ENCODE assay signal across 9 mouse cellular contexts in genomic region chr17:56989467-56990114, GRCm38 (mm10). TPM values are rescaled to one million over a fixed set of nuclear protein-coding genes. Genes with fewer than 3 reads are reported as not detected.
DNase-seq lines count a peak whose midpoint lies in the region; ATAC-seq and TF ChIP-seq lines count a peak whose summit lies in the region.
"Had no signal": no experiment of that assay in that cellular context is flagged by ENCODE, and none has a peak within 500 bp of the region (broad histone marks: within the 10 kb centered on the region; RNA-seq: fewer than 3 reads in every experiment).

No protein-coding gene starts in this region.

- peaks cover 8% of the 10 kb centered on the region; the same call in 1 of the 2 replicates for H3K36me3 ChIP-seq in forebrain, embryonic 16.5 days (ENCODE audit: control insufficient read depth, insufficient read depth)
- H3K36me3 ChIP-seq in kidney, postnatal 0 days (ENCODE audit: insufficient read depth, low read length), result peaks cover 18% of the 10 kb centered on the region

- ATAC-seq in forebrain, embryonic 16.5 days, result peak; percentile 93
- peak; percentile 88 for ATAC-seq in kidney, postnatal 0 days (replicated peaks; ENCODE audit: low FRiP score, low read depth)
- peak; percentile 39 for ATAC-seq in neutrophil, adult 5-6 weeks (ENCODE audit: extremely low read depth, insufficient number of reproducible peaks, low FRiP score, poor library complexity, severe bottlenecking)

- TF ChIP-seq POLR2A in lung, adult 2 months (IDR thresholded peaks at IDR 0.05; ENCODE audit: borderline replicate concordance, extremely low read depth, low read depth, low read length), result no peak

- 2% methylated on average over 25 of the region's 25 CpGs for WGBS in forebrain, embryonic 16.5 days
- 3% methylated on average over 25 of the region's 25 CpGs for WGBS in kidney, postnatal 0 days
- 2% methylated on average over 25 of the region's 25 CpGs for WGBS in lung, adult 2 months

- peak; percentile 65 for DNase-seq in ovary, adult 18-20 months (ENCODE audit: low spot score)
- DNase-seq in ovary, postnatal 36 days (ENCODE audit: low spot score), result no peak
- DNase-seq in c-Kit-positive CD71-negative TER-119-negative erythroid progenitor cells, embryonic 14.5 days (ENCODE audit: low read depth), result peak; percentile 62
- peak; percentile 96 for DNase-seq in kidney, postnatal 0 days (ENCODE audit: low spot score)
- no peak for DNase-seq in lung, adult 2 months
- DNase-seq in spleen, postnatal 4 days (ENCODE audit: low spot score in 2 of 2), result no peak

- H3K27ac ChIP-seq in forebrain, embryonic 16.5 days (ENCODE audit: low read length), result peak overlapping the region; percentile 73
- peak overlapping the region; percentile 67; the same call in 1 of the 2 replicates for H3K27ac ChIP-seq in kidney, postnatal 0 days

- peak overlapping the region; percentile 90 for H3K4me2 ChIP-seq in forebrain, embryonic 16.5 days (ENCODE audit: low read length)
- peak overlapping the region; percentile 89 for H3K4me2 ChIP-seq in kidney, postnatal 0 days (ENCODE audit: low read length)

- no peak for TF ChIP-seq CTCF in kidney, postnatal 0 days (IDR thresholded peaks at IDR 0.05; ENCODE audit: low read depth)
- TF ChIP-seq CTCF in lung, adult 2 months (IDR thresholded peaks at IDR 0.05; ENCODE audit: insufficient read depth, low read length), result no peak

- peaks cover 13% of the 10 kb centered on the region for H3K4me1 ChIP-seq in forebrain, embryonic 16.5 days (replicated peaks; ENCODE audit: control insufficient read depth, insufficient read depth, low read length)
- peaks cover 6% of the 10 kb centered on the region; the same call in 1 of the 2 replicates for H3K4me1 ChIP-seq in kidney, postnatal 0 days (replicated peaks; ENCODE audit: insufficient read depth, low read length)
- H3K4me1 ChIP-seq in lung, adult 2 months (ENCODE audit: control insufficient read depth, insufficient read depth, low read length), result peaks cover 6% of the 10 kb centered on the region

- no peaks in the 10 kb centered on the region for H3K9me3 ChIP-seq in forebrain, embryonic 16.5 days (ENCODE audit: control insufficient read depth, low read length)
- no peaks in the 10 kb centered on the region for H3K9me3 ChIP-seq in kidney, postnatal 0 days (replicated peaks; ENCODE audit: low read length)

- H3K4me3 ChIP-seq in forebrain, embryonic 16.5 days (replicated peaks; ENCODE audit: low read length), result peak overlapping the region; percentile 69
- peak overlapping the region; percentile 62 for H3K4me3 ChIP-seq in kidney, postnatal 0 days (replicated peaks; ENCODE audit: low read depth, low read length)
- H3K4me3 ChIP-seq in lung, adult 2 months (replicated peaks; ENCODE audit: extremely low read depth, low read depth, low read length), result peak overlapping the region; percentile 92

- no peaks in the 10 kb centered on the region for H3K27me3 ChIP-seq in forebrain, embryonic 16.5 days (replicated peaks; ENCODE audit: control insufficient read depth, insufficient read depth, low read length)
- H3K27me3 ChIP-seq in kidney, postnatal 0 days (ENCODE audit: insufficient read depth, low read length), result no peaks in the 10 kb centered on the region

- peak overlapping the region; percentile 85 for H3K9ac ChIP-seq in forebrain, embryonic 16.5 days (replicated peaks; ENCODE audit: low read depth, low read length)
- H3K9ac ChIP-seq in kidney, postnatal 0 days (ENCODE audit: low read depth, low read length), result peak overlapping the region; percentile 66

RNA-seq across cellular contexts. Expression of gene Clpp, which starts 0.5 kb away (rescaled TPM):
- polyA plus RNA-seq in forebrain, embryonic 16.5 days (2015; fragmentation: Nextera tagmentation; extraction: Ambion mirVana), result 153 and 178 TPM in 2 replicates
- polyA plus RNA-seq in kidney, postnatal 0 days (2015; fragmentation: Nextera tagmentation; extraction: Ambion mirVana), result 145 and 149 TPM in 2 replicates
- polyA plus RNA-seq in lung, adult 2 months (2012; rRNA removed), result 103 and 108 TPM in 2 replicates
- 23.0 and 28.9 TPM in 2 replicates for total RNA-seq in neutrophil, adult 5-6 weeks (2017)

RNA-seq across cellular contexts. Expression of gene Alkbh7, which starts 7.5 kb away (rescaled TPM):
- 40.1 and 45.8 TPM in 2 replicates for polyA plus RNA-seq in forebrain, embryonic 16.5 days (2015; fragmentation: Nextera tagmentation; extraction: Ambion mirVana)
- 61.2 and 65.7 TPM in 2 replicates for polyA plus RNA-seq in kidney, postnatal 0 days (2015; fragmentation: Nextera tagmentation; extraction: Ambion mirVana)
- 24.1 and 26.0 TPM in 2 replicates for polyA plus RNA-seq in lung, adult 2 months (2012; rRNA removed)
- total RNA-seq in neutrophil, adult 5-6 weeks (2017), result 10.6 and 17.9 TPM in 2 replicates

RNA-seq across cellular contexts. Expression of gene Acer1, which starts 7.7 kb away (rescaled TPM):
- not detected in 2 replicates for polyA plus RNA-seq in forebrain, embryonic 16.5 days (2015; fragmentation: Nextera tagmentation; extraction: Ambion mirVana)
- polyA plus RNA-seq in kidney, postnatal 0 days (2015; fragmentation: Nextera tagmentation; extraction: Ambion mirVana), result not detected in 2 replicates
- 0.25 and 6.2 TPM in 2 replicates for polyA plus RNA-seq in lung, adult 2 months (2012; rRNA removed)
- not detected in 2 replicates for total RNA-seq in neutrophil, adult 5-6 weeks (2017)
- polyA plus RNA-seq: frontal cortex, adult 2 months had no signal

RNA-seq across cellular contexts. Expression of gene Pspn, which starts 10.2 kb away (rescaled TPM):
- 0.60 and 1.0 TPM in 2 replicates for polyA plus RNA-seq in forebrain, embryonic 16.5 days (2015; fragmentation: Nextera tagmentation; extraction: Ambion mirVana)
- polyA plus RNA-seq in kidney, postnatal 0 days (2015; fragmentation: Nextera tagmentation; extraction: Ambion mirVana), result 0.55 TPM in 1 of 2 replicates, not detected in the other
- not detected in 2 replicates for polyA plus RNA-seq in lung, adult 2 months (2012; rRNA removed)
- total RNA-seq in neutrophil, adult 5-6 weeks (2017), result not detected in 2 replicates

RNA-seq across cellular contexts. Expression of gene Gtf2f1, which starts 21.5 kb away (rescaled TPM):
- polyA plus RNA-seq in forebrain, embryonic 16.5 days (2015; fragmentation: Nextera tagmentation; extraction: Ambion mirVana), result 84.3 and 90.1 TPM in 2 replicates
- 46.7 and 50.3 TPM in 2 replicates for polyA plus RNA-seq in kidney, postnatal 0 days (2015; fragmentation: Nextera tagmentation; extraction: Ambion mirVana)
- polyA plus RNA-seq in lung, adult 2 months (2012; rRNA removed), result 22.3 and 23.4 TPM in 2 replicates
- total RNA-seq in neutrophil, adult 5-6 weeks (2017), result 56.5 and 56.7 TPM in 2 replicates

Comparison
In these comparisons a context has a peak if more than half of its experiments do, and no peak if none do; other contexts are left out.
1. DNase-seq: peak in ovary, adult 18-20 months (single experiment), c-Kit-positive CD71-negative TER-119-negative erythroid progenitor cells, embryonic 14.5 days (single experiment) and kidney, postnatal 0 days (single experiment); none in ovary, postnatal 36 days (single experiment), lung, adult 2 months (single experiment) and spleen, postnatal 4 days (0 of 2).
2. ATAC-seq: peak in every context shown above with its lines; median percentile 93 in forebrain, embryonic 16.5 days; 88 in kidney, postnatal 0 days; 39 in neutrophil, adult 5-6 weeks.
3. Peak in every context shown above with its lines, with median percentiles within 50 percentile points of each other: H3K4me3 ChIP-seq.